Mouse (Mus musculus): ENCODE results near the gene Ankrd31.

DNA sequence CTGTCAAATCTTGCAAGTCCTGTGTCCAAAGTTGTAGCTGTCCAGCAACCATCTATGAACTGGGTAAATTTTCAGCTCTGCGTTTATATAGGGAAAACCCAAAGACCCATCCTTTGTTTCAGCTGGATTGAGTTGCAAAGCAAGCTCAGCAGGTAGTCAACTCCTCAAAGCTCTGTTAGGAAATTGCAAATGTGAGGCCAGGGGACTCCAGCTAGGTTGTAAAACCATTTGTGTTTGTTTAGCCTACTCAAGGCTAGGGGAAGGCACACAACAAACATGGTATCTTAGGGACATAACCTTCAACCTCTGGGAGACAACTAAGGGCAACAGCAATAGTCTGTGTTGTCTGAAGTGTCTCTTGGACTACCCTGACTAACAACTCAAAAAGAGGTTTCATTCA lies 136.5 kb downstream of the Ankrd31 start:
- TF ChIP-seq GATA1 (IDR thresholded peaks at IDR 0.05; ENCODE audit: borderline replicate concordance, low read length) (no peak), FLI1 (IDR thresholded peaks at IDR 0.05; ENCODE audit: low read length) (no peak)

Measured in megakaryocyte, embryonic 14.5 days (primary cell).